Mouse (Mus musculus) urinary bladder, postnatal 25 days (tissue): ENCODE measurements around the gene Rcc1.
"Not testable (repeated sequence)": the region's sequence is repeated elsewhere in the genome, so short reads cannot be mapped to it uniquely, and the experiment has no call there.

Source experiments
- DNase-seq: peaks from one replicate; pipeline ENCODE4 v3.0.0; 2022; ENCODE audit warnings: low spot score

Rcc1 gene

GRCm38 (mm10) chr4:132312627-132313026 is 40.8 kb downstream of the Rcc1 start:
- DNase-seq: no peak

- no peak for DNase-seq
Observed at GRCm38 (mm10) chr4:132311801-132312200, 41.6 kb downstream of the Rcc1 start.

DNA sequence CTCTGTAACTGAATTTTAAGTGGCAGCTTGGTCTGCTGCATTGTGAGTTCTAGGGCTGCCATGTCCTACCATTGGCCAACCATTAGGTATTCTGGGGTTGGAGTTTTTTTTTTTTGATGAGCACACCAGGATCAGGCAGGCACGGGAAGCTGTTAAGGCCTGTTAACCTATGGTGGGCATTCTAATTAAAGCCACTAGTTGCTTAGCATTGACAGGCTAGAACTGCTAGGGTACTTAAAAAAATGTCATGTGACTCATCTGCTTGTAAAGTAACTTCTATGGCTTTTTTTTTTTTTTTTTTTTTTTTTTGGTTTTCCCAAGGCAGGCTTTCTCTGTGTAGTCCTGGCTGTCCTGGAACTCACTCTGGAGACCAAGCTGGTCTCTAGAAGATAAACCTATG is 42.2 kb downstream of the Rcc1 start:
- DNase-seq: no peak

- DNase-seq: peak; percentile 45
Observed at GRCm38 (mm10) chr4:132309849-132310472, 43.4 kb downstream of the Rcc1 start.

- DNase-seq: no peak
Observed at GRCm38 (mm10) chr4:132309140-132309848, 44.1 kb downstream of the Rcc1 start.

DNA sequence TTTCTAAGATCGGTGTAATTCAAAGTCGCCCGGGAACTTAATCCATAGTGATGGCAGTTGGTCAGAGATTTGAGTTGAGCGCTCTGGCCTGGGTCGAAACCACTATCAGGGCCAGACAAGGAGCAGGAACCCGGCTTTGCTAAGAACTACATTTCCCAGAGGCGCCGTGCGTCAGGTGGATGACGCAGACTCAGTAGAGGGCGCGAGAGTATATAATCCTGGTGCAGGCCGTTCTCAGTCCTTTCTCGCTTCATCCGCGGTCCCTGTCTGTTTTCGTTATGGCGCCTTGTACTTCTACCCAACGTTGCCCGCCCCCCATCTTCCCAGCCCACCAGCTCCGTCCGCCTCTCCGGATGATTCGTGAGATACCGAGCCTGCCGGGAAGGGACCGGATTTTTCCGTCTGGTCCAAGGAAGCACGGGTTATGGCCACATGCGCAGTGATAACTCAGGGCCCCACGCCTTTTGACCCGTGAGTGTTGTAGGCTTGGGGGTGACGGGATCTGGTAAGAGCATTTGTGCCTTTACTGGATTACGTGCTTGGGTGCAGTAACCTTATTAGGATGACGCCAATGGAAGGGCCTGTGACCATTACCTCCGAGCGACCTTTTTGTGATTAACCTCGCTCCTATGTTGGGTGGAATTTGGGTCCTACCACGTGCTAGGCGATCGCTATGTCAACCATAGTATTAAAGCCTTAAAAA is 44.8 kb downstream of the Rcc1 start:
- DNase-seq: peak; percentile 81

DNA sequence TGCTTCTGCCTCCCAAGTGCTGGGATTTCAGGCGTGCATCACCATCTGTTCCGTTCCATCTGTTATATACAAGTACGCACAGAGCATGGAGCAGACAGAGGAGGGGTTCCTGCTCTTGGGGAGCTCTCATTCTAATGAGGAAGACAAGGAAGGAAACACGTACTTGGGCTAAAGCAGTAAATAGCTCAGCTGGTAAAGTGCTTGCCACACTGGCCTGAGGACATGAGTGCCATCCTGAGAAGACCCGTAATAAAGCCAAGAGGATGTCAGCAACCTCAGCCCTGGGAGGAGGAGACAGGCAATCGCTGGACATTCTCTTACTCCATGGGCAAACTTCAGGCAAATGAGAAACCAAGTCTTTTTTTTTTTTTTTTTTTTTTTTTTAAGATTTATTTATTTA is 47.4 kb downstream of the Rcc1 start:
- no peak for DNase-seq

DNA sequence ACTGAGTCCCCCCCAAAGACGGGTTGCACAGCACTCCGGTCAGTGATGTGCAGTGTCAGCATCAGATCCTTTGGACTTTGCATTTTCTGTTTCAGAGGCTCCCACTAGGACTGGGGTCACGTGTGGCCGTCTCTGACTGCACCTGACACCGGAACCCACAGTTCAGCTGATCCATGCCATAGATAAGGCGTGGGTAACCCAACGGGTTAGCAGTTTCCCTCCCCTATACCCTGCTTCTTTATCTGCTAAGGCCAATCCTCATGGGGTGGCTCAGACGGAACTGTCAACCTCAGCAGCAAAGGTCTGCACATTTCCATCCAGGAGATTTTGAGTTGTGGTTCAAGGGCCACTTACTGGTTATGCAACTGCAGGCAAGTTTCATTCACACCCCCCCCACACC is 48.1 kb downstream of the Rcc1 start:
- no peak for DNase-seq

DNA sequence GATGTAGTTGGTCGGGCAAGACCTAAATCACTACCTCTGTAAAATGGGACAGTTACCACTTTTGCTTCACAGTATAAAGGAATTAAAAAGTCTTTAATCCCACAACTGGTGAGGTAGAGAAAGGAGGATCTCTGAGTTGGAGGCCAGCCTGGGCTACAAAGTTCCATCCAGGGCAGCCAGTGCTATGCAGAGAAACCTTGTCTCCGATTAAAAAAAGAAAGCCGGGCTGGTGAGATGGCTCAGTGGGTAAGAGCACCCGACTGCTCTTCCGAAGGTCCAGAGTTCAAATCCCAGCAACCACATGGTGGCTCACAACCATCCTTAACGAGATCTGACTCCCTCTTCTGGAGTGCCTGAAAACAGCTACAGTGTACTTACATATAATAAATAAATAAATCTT is 49.9 kb downstream of the Rcc1 start:
- DNase-seq: not testable (repeated sequence)

DNA sequence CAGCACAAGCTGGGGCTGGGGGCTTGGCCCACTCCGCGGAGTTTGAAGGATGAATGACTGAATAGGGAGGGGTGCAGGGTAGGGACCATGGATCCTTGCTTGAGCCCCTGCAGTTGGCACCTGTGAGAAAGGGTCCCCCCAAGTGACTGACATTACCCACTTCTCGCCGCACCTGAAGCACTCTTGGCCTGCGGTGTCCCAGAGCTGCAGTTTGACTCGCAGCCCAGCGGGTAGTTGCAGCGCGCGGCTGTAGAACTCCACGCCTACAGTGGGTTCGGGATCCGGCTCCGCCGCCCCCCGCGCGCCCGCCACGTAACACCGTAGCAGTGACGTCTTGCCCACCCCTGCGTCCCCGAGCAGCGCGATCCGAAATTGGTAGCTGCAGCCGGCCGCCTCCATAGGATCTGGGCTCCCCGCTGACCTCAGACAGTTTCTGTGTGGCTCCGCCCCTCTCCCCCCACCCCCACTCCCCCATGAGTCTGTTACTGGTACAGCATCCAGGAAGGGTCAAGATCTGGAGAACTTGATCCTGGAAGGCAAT is 50.4 kb downstream of the Rcc1 start, which contains the start of gene Rab42:
Rab42 (minus strand) TSS at position 447 of the 541 bp plus-strand sequence.
- peak; percentile 36 for DNase-seq

DNA sequence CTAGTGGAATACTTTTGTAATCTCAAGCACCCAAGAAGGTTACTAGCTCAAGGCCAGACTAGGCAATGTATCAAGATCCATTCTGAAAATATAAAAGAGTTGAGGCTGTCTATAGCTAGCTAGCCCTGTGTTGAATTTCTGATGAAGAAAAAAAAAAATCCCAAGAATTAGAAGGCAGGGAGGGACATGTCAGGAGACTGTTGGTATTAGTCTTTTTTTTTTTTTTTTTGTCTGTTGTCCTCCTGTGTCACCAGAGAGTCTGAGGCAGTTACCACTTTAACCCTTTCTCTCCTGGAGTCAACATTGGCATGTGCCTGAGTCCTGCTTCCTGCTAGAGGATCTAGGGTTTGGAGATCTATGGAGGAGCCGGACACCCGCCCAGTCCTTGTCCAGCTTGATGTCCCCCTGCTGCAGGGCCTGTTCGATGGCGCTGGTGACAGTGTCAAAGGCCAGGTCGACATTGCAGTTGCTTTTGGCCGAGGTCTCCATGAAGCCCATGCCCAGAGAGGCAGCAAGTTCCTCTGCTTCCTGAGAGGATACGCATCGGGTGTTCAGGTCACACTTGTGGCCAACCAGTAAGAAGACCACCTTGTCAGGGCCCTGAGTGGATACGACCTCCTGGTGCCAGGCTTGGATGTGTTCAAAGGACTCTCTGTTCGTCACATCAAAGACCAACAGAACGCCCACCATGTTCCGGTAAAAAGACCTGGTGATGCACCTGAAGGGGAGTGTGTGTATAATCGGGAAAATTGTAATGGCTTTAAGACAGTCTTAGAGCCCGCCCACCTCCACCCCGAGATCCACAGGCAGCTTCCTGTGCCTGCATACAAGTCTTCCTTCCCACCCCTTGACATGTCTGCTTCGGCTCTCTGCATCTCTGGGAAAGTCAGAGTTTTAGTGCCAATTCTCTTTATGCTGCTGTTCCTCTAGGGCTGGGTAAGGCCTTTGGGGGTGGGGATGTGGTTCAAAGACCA is 51.2 kb downstream of the Rcc1 start:
- no peak for DNase-seq

GRCm38 (mm10) chr4:132301486-132301885 is 51.9 kb downstream of the Rcc1 start:
- no peak for DNase-seq

GRCm38 (mm10) chr4:132299849-132300248 is 53.6 kb downstream of the Rcc1 start:
- DNase-seq: no peak

- no peak for DNase-seq
Observed at GRCm38 (mm10) chr4:132295696-132296390, 57.6 kb downstream of the Rcc1 start.

DNA sequence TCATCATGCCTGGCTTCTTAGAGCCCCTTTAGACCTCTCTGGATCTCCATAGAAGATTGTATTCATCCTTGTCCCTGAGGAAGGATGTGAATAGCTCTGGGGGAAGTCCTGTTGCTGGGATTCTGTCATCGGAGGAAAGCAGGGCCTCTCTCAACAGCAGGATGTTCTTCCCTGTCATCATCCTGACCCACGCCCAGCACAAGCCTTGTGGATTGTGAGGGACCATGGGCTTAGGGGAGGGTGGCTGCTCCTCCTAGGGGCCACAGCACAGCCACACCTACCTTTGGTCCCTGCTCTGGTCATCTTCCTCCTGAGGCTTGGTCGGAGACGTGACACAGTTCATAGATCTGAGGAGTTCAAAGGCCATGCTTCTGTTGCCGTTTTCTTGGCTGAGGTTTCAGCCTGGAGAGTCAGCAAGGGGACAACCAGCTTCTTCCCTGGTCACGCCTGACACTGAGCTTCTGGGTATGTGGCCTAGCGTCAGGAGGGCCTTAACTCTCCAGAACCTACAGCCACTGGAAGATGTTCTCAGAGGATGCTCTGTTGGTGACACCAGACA is 59.6 kb downstream of the Rcc1 start:
- no peak for DNase-seq

DNA sequence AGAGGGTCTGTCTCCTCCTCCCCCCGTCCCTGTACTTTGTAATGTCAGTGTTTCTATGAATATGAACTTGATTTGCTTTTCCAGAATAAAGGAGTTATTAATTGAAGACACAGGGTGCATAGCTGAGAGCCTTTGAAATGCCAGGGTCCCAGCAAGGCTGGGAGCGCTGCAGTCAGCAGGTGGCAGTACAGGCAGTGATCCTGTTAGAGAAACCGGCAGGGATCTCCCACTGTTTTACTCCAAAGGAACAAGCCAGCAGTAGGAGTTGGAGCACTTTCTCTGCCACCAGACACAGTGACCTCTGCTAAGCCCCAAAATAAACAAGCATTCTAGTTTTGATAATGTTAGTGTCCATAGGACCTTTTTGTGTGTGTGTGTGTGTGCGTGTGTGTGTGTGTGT is 60.4 kb downstream of the Rcc1 start:
- DNase-seq: no peak

DNA sequence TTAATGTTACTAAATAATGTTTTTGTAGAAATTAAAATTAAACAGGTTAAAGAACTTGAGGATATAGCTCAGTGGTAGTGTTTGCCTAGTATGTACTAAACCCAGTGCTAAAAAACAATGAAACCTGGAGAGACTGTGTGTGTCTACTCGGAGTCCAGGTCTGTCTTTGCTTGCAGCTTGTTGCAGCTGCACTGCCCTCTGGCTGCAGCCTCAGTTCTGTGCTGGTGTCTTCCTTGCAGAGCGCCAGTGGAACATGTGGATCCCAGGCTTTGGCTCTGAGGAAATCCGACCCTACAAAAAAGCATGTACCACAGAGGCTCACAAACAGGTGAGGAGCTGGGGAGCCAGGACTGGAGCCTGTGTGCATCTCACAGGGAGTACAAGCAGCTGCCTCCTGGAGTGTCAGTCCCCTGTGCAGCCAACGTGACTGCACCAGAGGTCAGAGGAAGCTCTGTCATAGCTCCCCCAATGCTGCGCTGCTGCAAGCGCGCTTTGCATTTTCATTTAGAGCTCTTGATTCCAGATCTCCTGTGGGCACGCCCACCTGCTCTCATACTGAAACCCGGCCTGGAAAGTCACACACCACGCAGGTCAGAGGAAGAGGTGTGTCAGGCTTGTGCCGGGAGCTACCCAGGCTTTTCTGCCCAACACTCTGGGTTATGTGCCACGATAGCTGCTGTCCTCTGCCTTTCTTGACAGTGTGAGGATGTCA is 61.6 kb downstream of the Rcc1 start:
- no peak for DNase-seq

- no peak for DNase-seq
Observed at GRCm38 (mm10) chr4:132291056-132291455, 62.3 kb downstream of the Rcc1 start.

GRCm38 (mm10) chr4:132288840-132289239 is 64.6 kb downstream of the Rcc1 start:
- not testable (repeated sequence) for DNase-seq
